Mouse (Mus musculus) ES-Bruce4 (cell line): Measurements from ENCODE around the gene Mrln.
A peak's percentile ranks its signal among the peaks of the same experiment; 100 is the strongest.

Experiments used
- CTCF ChIP-seq: IDR thresholded peaks from one replicate; pipeline ENCODE4 v1.8.1; 2011; ENCODE audit warnings: low read depth, low read length
- POLR2A ChIP-seq: IDR thresholded peaks from one replicate; pipeline ENCODE4 v1.8.1; 2011; ENCODE audit warnings: low read length; ENCODE audit not compliant: insufficient read depth

DNA sequence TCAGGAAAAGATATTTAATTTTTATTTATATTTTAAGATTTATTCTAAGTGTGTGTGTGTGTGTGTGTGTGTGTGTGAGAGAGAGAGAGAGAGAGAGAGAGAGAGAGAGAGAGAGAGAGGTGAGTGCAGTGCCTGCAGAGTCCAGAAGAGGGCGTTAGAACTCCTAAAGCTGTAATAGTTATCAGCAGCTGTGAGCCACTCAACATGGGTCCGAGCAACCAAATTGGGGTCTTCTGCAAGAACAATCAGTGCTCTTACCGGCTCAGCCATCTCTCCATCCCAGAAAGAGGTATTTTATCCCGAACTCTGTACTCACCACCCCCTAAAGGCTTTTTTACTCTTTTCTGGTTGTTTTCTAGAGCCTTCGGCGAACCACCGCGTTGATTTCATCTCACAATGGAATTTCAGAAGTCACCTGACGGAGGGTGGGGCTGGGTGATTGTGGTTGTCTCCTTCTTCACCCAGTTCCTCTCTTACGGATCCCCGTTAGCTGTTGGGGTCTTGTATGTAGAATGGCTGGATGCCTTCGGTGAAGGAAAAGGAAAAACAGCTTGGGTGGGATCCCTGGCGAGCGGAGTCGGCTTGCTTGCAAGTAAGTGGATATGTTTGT is 51.2 kb downstream of the Mrln start:
- TF ChIP-seq CTCF (peak; percentile 27), POLR2A (no peak)
